Mouse (Mus musculus): ENCODE measurements around the gene Dll3.
"Not testable (repeated sequence)": the region's sequence is repeated elsewhere in the genome, so short reads cannot be mapped to it uniquely, and the experiment has no call there.

The Dll3 gene

DNA sequence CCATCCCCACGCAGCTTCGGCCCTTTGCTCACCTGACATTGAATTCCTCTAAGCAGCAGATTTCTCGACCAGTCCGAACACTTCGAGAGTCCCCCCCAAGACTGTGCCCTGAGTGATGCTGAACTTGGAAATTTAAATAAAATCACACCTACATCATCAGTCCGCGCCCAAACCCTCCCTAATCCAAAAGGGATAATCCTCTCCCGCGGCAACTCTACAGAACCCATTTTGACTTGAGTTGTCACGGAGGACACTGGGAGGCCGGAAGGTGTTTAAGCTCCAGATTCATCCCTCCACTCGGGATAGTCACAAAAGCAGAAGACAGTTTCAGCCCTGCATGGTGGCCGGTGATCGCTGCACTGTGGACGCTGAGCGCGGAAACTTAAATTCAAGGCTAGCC is 50.1 kb downstream of the Dll3 start:
- DNase-seq (ENCODE audit: low read depth), result no peak

DNA sequence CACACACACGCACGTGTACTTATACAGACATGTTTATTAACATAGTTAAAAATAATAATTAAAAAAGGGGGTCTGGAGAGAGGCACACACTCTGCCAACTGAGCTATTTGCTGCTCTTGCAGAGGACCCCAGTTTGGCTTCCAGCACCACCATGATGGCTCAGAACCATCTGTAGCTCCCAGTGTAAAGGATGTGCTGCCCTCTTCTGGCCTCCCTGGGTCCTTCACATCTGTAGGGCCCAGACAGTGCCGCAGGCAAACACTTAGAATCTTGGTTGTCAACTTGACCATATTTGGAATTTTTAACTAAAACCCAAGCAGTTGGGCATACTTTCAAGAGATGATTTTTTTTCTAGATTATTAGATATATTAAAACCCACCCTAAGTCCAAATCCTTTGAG is 53.1 kb downstream of the Dll3 start:
- no peak for DNase-seq (ENCODE audit: low read depth)

GRCm38 (mm10) chr7:28243943-28244342 is 58.1 kb downstream of the Dll3 start:
- not testable (repeated sequence) for DNase-seq (ENCODE audit: low read depth)

Measured in c-Kit-positive CD71-positive TER-119-negative erythroid progenitor cells, embryonic 14.5 days (primary cell).